Mouse (Mus musculus) heart, embryonic 13.5 days (tissue): ENCODE measurements around the gene Mob4. TPM values are rescaled to one million over a fixed set of nuclear protein-coding genes. Genes with fewer than 3 reads are reported as not detected.

Experiments used
- ATAC-seq: fragments of 200-750 bp; cut with Nextera tagmentation; 2 replicates; pipeline ENCODE4 v1.8.0; 2017; ENCODE audit warnings: moderate TSS enrichment; ENCODE audit not compliant: insufficient number of reproducible peaks, low FRiP score, low TSS enrichment; ENCODE audit errors: extremely low read depth
- H3K27ac ChIP-seq: fragments of 300-500 bp; sonication (generic); replicated peaks from 2 replicates; pipeline ENCODE4 v1.5.1; 2015; ENCODE audit warnings: moderate library complexity, mild to moderate bottlenecking, inconsistent platforms
- H3K27me3 ChIP-seq: fragments of 300-500 bp; sonication (generic); replicated peaks from 2 replicates; pipeline ENCODE4 v1.6.1; 2015; ENCODE audit warnings: mild to moderate bottlenecking, inconsistent platforms
- H3K36me3 ChIP-seq: fragments of 300-500 bp; sonication (generic); 2 replicates; pipeline ENCODE4 v1.6.1; 2015; ENCODE audit warnings: mild to moderate bottlenecking, inconsistent platforms
- H3K4me1 ChIP-seq: fragments of 300-500 bp; sonication (generic); 2 replicates; pipeline ENCODE4 v1.6.1; 2015; ENCODE audit warnings: inconsistent platforms
- H3K4me2 ChIP-seq: fragments of 300-500 bp; sonication (generic); 2 replicates; pipeline ENCODE4 v1.6.1; 2015; ENCODE audit warnings: inconsistent platforms, mild to moderate bottlenecking, moderate library complexity
- H3K4me3 ChIP-seq: fragments of 300-500 bp; sonication (generic); 2 replicates; pipeline ENCODE4 v1.5.1; 2015; ENCODE audit warnings: moderate library complexity, mild to moderate bottlenecking, inconsistent platforms
- H3K9ac ChIP-seq: fragments of 300-500 bp; sonication (generic); 2 replicates; pipeline ENCODE4 v1.6.1; 2015; ENCODE audit warnings: inconsistent platforms, mild to moderate bottlenecking, moderate library complexity
- H3K9me3 ChIP-seq: fragments of 300-500 bp; sonication (generic); 2 replicates; pipeline ENCODE4 v1.6.1; 2016; ENCODE audit warnings: inconsistent platforms
- WGBS: fragments of 180-500 bp; shearing (Covaris S2); methylation state at CpG from one replicate; pipeline ENCODE4 v1.1.7; 2015; ENCODE audit warnings: mixed read lengths; 5-methylcytosine and 5-hydroxymethylcytosine counted together
- polyA plus RNA-seq: library from polyadenylated mRNA; unstranded; fragments of >200 nt; fragmentation: Nextera tagmentation; extraction: Ambion mirVana; gene quantifications from 2 replicates; pipeline ENCODE4 v1.2.1, GENCODE M21; 2015

Gene Mob4
- polyA plus RNA-seq, result 95.9 and 117 TPM in 2 replicates

GRCm38 (mm10) chr1:55130943-55131401 is at the start of gene Mob4:
Gene Mob4, plus strand, starts transcription at chr1:55131231.
- peak; percentile 92 for ATAC-seq
- Histone ChIP-seq H3K9ac (peak within 1 kb of the TSS; percentile 98), H3K27me3 (no peaks in the 10 kb centered on the region), H3K4me1 (peaks cover 24% of the 10 kb centered on the region), H3K4me2 (peak within 1 kb of the TSS; percentile 84), H3K36me3 (peaks cover 5% of the 10 kb centered on the region), H3K4me3 (peak within 1 kb of the TSS; percentile 80), H3K9me3 (no peaks in the 10 kb centered on the region), H3K27ac (peak within 1 kb of the TSS; percentile 98)
- 1% methylated on average over 38 of the region's 42 CpGs for WGBS

DNA sequence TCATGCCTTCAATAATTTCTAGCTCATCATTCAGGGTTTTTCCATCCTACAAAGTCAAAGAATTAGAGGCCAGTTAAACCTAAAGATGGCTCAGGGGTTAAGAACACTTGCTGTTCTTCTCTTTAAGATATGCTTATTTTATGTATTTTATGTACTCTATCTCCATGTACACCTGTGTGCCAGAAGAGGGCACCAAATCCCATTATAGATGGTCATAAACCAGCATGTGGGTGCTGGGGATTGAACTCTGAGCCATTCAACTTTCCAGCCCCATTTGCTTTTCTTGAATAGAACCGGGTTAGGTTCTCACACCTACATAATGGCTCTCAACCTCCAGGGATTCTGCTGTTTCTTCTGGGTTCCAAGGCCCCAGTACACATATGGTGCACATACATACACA is 48.9 kb upstream of the Mob4 start:
- H3K36me3 ChIP-seq, result peaks cover 89% of the 10 kb centered on the region
- WGBS, result 81% methylated on average over 1 of the region's 1 CpGs

DNA sequence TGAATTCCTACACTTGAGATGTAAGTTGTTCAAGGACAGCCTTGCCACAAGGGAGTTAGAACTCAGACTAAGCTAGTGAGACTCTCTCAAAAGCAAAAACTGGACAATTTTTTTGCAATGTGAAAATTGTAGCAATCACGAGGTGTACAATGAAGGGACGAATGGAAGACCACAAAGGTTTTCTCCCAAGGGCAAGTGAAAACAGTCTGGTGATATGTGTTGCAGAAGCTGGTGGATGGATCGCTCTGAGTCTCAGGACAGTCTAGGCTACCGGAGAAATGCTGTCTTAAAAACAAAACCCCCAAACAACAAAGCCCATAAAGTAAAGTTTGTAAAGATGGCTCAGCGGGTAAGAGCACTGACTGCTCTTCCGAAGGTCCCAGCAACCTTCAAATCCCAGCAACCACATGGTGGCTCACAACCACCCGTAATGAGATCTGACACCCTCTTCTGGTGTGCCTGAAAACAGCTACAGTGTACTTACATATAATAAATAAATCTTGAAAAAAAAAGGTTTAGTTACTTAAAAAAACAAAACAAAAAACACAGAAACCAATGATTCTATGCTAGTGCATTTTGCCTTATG is 45.2 kb upstream of the Mob4 start:
- H3K4me1 ChIP-seq, result peaks cover 48% of the 10 kb centered on the region
- peak overlapping the region; percentile 85 for H3K4me3 ChIP-seq
- WGBS, result 52% methylated on average over 7 of the region's 7 CpGs
- H3K27ac ChIP-seq, result no peak overlapping the region
- H3K9me3 ChIP-seq, result peaks cover 6% of the 10 kb centered on the region; the same call in 1 of the 2 replicates
- no peaks in the 10 kb centered on the region for H3K27me3 ChIP-seq
- no peak for ATAC-seq
- H3K36me3 ChIP-seq, result peaks cover 61% of the 10 kb centered on the region
- peak overlapping the region; percentile 90 for H3K4me2 ChIP-seq
- H3K9ac ChIP-seq, result peak overlapping the region; percentile 95

More for the DNA sequence above, 48.9 kb upstream of the Mob4 start:
- Histone ChIP-seq H3K9me3 (peaks cover 6% of the 10 kb centered on the region; the same call in 1 of the 2 replicates), H3K9ac (no peak overlapping the region), H3K27ac (no peak overlapping the region), H3K4me2 (no peak overlapping the region), H3K4me3 (no peak overlapping the region), H3K27me3 (no peaks in the 10 kb centered on the region), H3K4me1 (peaks cover 32% of the 10 kb centered on the region)
- no peak for ATAC-seq

- ATAC-seq, result no peak
- Histone ChIP-seq H3K9me3 (peaks cover 6% of the 10 kb centered on the region; the same call in 1 of the 2 replicates), H3K4me1 (peaks cover 48% of the 10 kb centered on the region), H3K4me3 (peak overlapping the region; percentile 85), H3K9ac (peak overlapping the region; percentile 95), H3K27me3 (no peaks in the 10 kb centered on the region), H3K4me2 (peak overlapping the region; percentile 90), H3K27ac (peak overlapping the region; percentile 97), H3K36me3 (peaks cover 61% of the 10 kb centered on the region)
- WGBS, result under 1% methylated on average over 13 of the region's 13 CpGs
These were observed 44.1 kb upstream of the Mob4 start for GRCm38 (mm10) chr1:55086868-55087400.

GRCm38 (mm10) chr1:55087401-55087904 is 43.6 kb upstream of the Mob4 start:
- Histone ChIP-seq H3K9me3 (peaks cover 3% of the 10 kb centered on the region; the same call in 1 of the 2 replicates), H3K4me3 (peak overlapping the region; percentile 85), H3K27ac (peak overlapping the region; percentile 97), H3K4me2 (peak overlapping the region; percentile 90), H3K4me1 (peaks cover 48% of the 10 kb centered on the region), H3K36me3 (peaks cover 61% of the 10 kb centered on the region), H3K9ac (peak overlapping the region; percentile 95), H3K27me3 (no peaks in the 10 kb centered on the region)
- ATAC-seq, result peak; percentile 56
- under 1% methylated on average over 46 of the region's 57 CpGs for WGBS

GRCm38 (mm10) chr1:55087932-55088610 is 43.0 kb upstream of the Mob4 start, which contains the start of the genes Hspe1 and Hspd1:
Gene Hspe1, plus strand, starts transcription at chr1:55088132.
Gene Hspd1, minus strand, starts transcription at chr1:55088243.
- Histone ChIP-seq H3K4me2 (peak within 1 kb of the TSS; percentile 90), H3K36me3 (peaks cover 60% of the 10 kb centered on the region), H3K9me3 (no peaks in the 10 kb centered on the region), H3K9ac (peak within 1 kb of the TSS; percentile 95), H3K27me3 (no peaks in the 10 kb centered on the region), H3K4me1 (peaks cover 48% of the 10 kb centered on the region), H3K4me3 (peak within 1 kb of the TSS; percentile 85), H3K27ac (peak within 1 kb of the TSS; percentile 97)
- WGBS, result under 1% methylated on average over 64 of the region's 76 CpGs
- ATAC-seq, result peak; percentile 93

DNA sequence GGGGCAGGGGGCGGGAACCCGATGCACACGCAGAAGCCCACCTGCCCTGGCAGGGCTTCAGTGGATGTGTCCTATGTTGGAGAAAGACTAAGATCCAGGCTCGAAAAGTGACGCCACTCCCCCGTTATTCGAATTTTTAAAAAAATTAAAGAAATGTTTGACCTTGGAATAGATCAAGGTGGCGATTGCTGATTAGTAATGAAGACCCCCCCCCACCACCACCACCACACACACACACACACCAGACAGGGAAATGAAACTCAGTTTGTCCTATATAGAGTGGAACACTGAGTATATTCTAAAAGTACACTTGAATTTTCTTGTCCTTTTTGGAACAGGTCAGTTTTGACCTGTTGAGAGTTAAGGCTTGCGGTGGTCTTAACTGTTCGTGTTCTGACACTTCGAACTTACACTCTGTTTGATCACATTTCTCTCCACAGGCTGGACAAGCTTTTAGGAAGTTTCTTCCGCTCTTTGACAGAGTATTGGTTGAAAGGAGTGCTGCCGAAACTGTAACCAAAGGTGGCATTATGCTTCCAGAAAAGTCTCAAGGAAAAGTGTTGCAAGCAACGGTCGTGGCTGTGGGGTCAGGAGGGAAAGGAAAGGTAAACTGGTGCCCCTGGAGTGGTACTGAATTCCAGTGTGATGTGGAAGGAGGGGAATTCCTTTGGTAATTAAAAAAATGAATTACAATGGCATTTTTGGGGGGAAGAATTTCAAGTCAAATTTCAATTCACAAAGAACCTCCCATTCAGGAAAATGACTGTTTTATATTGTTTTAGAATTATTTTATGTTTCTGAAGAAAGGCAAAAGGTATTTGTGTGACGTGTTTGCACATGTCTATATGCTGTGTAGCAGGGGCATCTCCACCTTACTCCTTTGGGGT is 42.2 kb upstream of the Mob4 start:
- peak overlapping the region; percentile 90 for H3K4me2 ChIP-seq
- H3K36me3 ChIP-seq, result peaks cover 60% of the 10 kb centered on the region
- H3K27ac ChIP-seq, result peak overlapping the region; percentile 97
- peak overlapping the region; percentile 85 for H3K4me3 ChIP-seq
- WGBS, result 7% methylated on average over 16 of the region's 16 CpGs
- peaks cover 47% of the 10 kb centered on the region for H3K4me1 ChIP-seq
- H3K9ac ChIP-seq, result peak overlapping the region; percentile 95
- no peak for ATAC-seq
- no peaks in the 10 kb centered on the region for H3K9me3 ChIP-seq
- no peaks in the 10 kb centered on the region for H3K27me3 ChIP-seq

GRCm38 (mm10) chr1:55089498-55090064 is 41.5 kb upstream of the Mob4 start:
- Histone ChIP-seq H3K4me3 (peak overlapping the region; percentile 85), H3K9ac (peak overlapping the region; percentile 95), H3K4me2 (peak overlapping the region; percentile 90), H3K4me1 (peaks cover 40% of the 10 kb centered on the region), H3K36me3 (peaks cover 52% of the 10 kb centered on the region), H3K27me3 (no peaks in the 10 kb centered on the region), H3K27ac (no peak overlapping the region), H3K9me3 (no peaks in the 10 kb centered on the region)
- no peak for ATAC-seq
- 80% methylated on average over 5 of the region's 5 CpGs for WGBS

- WGBS, result 89% methylated on average over 2 of the region's 2 CpGs
These were observed 39.0 kb upstream of the Mob4 start for GRCm38 (mm10) chr1:55092056-55092455.

DNA sequence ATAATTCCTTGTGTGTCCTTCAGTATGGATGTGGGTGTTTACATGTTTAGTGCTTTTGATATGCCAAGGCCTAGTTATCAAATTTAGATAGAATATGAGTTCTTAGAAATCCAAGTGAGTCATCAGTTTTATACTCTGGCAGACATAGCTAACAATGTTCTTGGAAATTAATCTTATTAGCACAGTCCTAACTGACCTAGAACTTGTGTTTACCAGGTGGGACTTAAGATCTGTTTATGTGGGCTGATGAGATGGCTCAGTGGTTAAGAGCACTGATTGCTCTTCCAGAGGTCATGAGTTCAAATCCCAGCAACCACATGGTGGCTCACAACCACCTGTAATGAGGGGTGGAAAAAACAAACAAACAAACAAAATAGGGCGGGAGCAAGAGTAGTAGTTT is 38.6 kb upstream of the Mob4 start:
- peaks cover 38% of the 10 kb centered on the region for H3K36me3 ChIP-seq
- WGBS, result 61% methylated on average over 1 of the region's 1 CpGs
- ATAC-seq, result no peak
- H3K27me3 ChIP-seq, result no peaks in the 10 kb centered on the region
- no peak overlapping the region for H3K27ac ChIP-seq
- H3K4me1 ChIP-seq, result peaks cover 15% of the 10 kb centered on the region
- H3K9me3 ChIP-seq, result no peaks in the 10 kb centered on the region
- H3K9ac ChIP-seq, result no peak overlapping the region
- H3K4me2 ChIP-seq, result no peak overlapping the region
- no peak overlapping the region for H3K4me3 ChIP-seq

More at GRCm38 (mm10) chr1:55092056-55092455, 39.0 kb upstream of the Mob4 start:
- no peak overlapping the region for H3K27ac ChIP-seq
- no peak overlapping the region for H3K4me3 ChIP-seq
- ATAC-seq, result no peak
- H3K36me3 ChIP-seq, result peaks cover 38% of the 10 kb centered on the region
- H3K4me1 ChIP-seq, result peaks cover 15% of the 10 kb centered on the region
- no peak overlapping the region for H3K4me2 ChIP-seq
- H3K27me3 ChIP-seq, result no peaks in the 10 kb centered on the region
- no peak overlapping the region for H3K9ac ChIP-seq
- no peaks in the 10 kb centered on the region for H3K9me3 ChIP-seq
